Mouse (Mus musculus) ovary, postnatal 10 days (tissue): ENCODE results near the gene Lrp6.

ENCODE experiments used
- DNase-seq: peaks from one replicate; pipeline ENCODE4 v3.0.0; 2022; ENCODE audit warnings: low spot score

The Lrp6 gene

DNA sequence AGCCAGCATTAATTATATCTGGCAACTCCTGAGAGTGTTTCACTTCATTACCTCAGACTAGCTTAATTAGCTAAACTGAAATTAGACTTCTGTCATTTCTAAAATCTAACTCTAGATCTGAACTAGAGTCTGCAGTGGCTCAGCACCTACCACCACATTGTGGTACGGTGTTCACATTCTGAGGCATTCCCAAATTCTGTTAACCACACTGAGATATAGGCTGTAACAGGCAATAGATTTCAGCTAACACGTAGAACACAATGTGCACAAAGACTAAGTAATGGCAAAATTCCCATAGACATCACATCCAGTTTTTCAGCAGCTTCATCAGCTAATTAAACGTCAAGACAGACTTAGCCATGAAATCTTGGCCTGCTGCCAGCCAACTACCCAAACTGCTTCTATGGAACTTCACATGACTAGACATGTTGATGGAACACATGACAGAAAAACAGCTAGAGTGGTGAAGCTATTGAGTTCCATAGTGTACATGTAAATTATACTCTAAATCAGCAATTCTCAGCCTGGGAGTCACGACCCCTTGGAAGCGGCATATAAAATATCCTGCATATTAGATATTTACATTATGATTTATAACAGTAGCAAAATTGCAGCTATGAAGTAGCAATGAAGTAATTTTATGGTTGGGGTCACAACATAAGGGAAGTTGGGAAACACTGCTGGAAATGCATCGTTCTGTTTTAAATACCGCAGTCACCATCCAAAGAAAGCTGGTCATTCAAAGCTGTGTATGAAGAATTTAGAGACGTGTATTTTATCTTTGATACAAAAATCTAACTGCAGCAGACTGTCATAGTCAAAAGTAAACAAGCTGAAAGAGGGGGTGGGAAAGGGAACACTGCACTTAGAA, 71.7 kb downstream of the Lrp6 start:
- no peak for DNase-seq

DNA sequence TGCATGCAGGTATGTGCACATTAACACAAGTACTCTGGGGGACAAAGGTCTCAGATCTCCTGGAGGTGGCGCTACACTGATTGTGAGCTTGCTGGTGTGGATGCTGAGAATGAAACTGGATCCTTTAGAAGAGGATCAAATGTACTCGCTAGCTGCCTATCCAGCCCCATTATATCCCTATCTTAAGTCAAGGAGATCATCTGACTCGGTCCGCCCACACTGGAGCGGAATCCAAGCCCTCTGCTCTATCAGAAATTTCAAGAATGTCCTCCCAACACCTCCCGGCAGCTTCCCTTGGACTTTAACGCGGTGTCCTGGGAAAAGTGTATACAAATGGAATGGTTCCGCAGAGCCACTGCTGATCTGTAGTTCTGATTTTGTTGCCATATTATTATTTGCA, 77.1 kb downstream of the Lrp6 start:
- DNase-seq: no peak

DNA sequence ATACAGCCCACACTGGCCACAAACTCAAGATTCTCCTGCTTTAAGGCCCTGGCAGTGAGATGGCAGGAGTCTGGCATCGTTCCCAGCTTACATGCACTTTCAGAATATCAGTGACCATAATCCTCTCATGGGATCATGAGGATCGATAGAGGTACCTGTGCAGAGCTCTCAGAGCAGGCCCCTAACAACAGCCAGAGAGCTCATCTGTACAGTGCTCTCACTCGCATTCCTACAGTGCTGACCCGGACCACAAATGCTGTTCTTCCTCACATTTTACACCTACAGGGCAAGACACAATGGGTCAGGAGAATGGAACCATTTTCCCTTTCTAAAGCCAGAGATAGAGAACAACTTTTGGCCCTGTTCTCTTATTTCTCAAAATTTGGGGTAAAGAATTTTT, 77.6 kb downstream of the Lrp6 start:
- no peak for DNase-seq

DNA sequence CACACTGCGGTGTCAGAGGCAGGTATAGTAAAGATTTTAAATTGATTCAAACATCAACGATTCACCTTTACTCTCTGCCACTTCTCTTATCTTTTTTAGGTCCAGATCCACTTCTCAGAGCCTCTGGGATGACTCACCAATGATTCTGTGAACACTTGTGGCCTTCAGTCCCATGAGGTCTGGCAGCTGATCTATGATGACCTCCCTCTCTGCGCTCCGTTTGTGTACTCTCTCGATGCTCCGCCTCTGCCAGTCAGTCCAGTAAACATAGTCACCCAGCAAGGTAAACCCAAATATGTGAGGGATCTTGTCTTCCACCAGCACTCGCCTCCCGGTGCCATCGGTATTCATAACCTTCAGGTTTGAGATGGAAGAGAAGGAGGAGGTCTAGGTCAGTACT, 80.4 kb downstream of the Lrp6 start:
- no peak for DNase-seq

DNA sequence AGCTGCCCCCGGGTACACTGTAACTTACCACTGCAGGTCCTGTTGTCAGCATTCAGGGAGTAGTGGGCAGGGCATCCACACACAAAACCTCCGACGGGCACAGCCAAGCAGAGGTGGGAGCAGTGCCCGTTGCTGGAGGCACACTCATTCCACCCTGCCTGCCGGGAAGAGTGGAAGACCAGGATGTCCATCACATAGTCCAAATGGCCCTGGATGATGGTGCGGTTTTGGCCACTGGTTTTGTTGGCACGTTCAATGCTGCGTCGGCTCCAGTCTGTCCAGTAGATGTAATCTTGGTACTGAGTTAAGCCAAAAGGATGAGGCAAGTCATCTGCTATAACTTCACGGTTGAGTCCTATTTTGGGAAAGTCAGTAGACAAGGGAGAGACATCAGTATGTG, 87.3 kb downstream of the Lrp6 start:
- no peak for DNase-seq

DNA sequence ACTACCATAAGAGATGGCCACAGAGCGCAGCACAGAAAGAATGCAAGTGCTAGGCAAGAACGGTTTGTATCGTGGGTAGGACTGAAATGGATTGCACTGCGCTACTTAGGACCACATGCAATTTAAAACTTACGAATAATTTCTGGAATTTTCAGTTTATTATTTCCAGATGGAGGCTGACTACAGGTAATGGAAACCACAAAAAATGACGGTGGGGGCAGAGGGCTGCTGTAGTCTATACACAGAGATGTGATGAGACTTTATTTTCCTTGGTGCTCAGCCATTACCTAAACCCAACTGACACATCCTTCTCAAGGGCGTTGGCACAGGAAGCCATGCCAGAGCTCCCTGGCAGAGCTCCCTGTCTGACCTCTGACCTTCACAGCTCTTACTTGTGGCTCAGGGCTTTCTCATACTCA, 93.6 kb downstream of the Lrp6 start:
- DNase-seq: no peak

DNA sequence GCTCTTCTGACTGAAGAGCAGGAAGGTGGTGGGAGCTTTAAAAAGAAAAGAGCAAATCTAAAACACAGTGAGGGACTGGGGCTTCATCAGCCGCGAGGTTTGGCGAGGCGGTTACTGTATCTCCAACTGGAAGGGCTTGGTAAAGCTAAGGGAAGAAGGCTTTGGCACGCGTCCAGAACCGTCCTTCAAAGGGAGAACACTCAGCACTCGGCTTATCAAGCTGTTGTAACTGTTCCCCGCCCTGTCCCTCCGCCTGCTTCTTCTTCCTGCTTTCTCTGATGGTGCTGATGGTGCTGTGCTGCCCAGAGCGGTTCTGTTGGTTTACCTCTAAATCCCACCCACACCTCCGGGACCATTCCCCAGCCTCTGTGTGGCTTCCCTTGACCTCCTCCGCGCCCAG, 95.9 kb downstream of the Lrp6 start:
- DNase-seq: no peak

DNA sequence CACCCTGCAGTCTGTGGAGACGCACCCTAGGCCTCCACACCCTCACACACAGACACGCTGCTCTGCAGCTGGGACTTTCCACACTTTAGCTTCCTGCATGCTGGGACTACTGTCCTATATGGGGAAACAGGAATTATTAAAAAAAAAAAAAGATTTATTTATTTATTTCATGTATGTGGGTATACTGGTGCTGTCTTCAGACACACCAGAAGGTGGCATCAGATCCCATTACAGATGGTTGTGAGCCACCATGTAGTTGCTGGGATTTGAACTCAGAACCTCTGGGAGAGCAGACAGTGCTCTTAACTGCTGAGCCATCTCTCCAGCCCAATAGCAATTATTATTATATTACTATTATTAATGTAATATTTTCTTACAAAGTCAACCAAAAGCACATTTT, 97.5 kb downstream of the Lrp6 start:
- no peak for DNase-seq

DNA sequence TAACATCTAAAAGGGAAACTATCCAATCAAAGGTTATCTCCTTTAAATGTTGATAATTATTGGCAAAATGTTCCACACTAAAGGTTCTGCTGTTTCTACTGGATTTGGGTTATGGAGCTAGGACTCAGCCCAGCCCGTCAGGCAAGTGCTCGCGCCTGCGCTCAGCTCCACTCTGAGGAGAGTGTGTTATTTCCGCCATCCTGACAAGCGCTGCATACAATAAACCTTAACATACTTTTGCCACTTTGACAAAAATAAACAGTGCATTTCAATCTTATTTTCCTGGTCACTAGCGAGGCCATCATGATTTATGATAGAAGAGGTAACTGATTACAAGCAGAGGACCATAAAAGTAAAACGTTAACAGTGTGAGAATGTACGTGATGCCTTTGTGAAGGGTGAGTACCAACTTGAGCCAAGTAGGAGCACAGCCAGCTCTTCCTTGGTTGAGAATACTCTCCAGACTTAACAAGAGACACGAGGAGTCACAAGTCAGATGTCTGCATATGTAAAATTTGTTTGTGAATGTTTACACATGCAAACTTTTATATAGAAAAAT, 100.0 kb downstream of the Lrp6 start:
- DNase-seq: no peak

DNA sequence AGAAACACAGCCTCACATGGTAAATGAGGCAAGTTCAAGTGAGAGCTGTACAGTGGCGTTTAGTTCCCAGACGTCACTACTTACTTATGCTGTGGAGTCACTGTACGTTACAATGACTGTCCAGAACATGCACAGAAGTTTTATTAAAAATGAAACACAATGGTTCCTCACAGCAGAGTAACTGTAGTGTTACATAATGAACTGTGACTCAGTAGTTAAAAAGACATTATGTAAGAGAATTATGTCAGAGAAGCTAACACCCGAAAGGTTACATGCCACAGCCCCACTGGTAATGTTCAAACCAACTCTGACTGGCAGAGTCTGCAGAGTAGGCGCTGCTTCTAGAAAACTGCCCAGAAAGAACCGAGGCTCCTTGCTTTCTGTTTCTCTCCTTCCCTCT, 105.6 kb downstream of the Lrp6 start:
- no peak for DNase-seq

DNA sequence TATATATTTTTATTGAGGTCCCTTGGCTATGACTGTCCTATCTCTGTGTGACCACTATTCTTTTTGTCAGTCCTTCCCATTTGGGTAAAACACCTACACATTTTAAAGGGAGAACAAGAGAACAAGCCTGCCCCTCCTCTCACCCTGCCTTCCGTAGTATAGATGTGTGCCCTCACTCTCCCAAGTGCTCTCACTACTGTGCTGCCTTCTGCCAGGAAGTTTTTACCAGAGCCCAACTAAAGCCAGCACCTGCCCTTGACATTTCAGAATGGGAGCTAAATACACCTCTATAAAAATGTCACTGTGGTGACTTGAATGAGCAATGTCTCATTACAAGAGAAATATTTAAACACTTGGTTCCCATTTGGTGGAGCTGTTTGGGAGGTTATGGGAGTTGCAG, 108.4 kb downstream of the Lrp6 start:
- no peak for DNase-seq

DNA sequence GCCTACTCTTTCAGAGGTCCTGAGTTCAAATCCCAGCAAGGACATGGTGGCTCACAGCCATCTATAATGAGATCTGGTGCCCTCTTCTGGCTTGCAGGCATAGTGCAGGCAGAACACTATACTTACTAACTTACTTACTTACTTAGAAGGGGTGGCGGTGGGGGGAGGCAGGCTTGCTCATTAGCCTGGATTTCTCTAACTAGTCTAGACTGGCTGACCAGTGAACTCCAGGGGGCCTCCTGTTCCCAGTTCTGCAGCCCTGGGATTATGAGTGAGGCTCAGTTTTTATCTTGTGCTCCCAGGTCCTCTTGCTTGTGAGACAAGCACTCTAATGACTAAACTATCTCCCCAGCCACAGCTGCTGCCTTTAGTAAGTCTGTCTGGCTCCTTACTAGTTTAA, 112.7 kb downstream of the Lrp6 start:
- no peak for DNase-seq

DNA sequence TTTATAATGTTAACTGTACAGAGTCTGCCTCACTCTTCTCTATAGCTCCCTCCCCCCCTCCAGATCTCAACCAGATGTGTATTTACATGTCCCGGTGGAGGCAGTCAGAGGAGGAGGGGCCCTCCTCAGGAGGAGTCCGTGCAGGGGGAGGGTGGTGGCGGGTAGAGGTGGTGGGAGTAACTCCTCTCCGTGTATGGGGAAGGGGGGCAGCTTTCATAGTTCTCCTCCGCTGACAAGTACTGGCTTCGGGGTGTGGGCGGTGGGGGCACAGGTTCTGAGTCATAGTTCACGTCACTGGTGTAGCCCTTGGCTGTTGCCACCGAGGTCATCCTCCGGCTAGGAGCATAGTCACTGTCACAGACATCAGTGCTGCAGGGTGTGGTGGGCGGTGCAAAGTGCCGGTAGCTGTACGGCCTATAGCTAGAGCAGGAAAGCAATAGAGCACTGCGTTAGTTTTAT, 116.1 kb downstream of the Lrp6 start:
- no peak for DNase-seq

DNA sequence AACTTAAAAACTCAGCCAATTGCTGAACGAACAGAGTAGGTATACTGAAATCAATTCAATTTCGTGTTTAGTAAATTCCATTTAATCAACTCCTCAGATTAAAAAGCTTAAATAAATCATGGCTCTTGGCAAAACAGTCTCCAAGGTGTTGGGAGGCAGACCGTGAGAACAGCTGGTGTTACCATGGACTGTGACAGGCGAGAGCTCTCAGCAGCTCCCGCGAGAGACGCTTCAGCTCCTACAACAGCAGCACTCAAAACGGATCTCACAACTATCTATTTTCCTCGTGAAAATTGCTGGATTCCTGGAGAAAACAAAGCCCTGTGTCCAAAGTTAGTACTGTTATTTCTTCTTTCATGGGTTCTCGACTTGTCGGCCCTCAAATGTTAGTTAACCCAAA, 116.8 kb downstream of the Lrp6 start:
- DNase-seq: no peak

DNA sequence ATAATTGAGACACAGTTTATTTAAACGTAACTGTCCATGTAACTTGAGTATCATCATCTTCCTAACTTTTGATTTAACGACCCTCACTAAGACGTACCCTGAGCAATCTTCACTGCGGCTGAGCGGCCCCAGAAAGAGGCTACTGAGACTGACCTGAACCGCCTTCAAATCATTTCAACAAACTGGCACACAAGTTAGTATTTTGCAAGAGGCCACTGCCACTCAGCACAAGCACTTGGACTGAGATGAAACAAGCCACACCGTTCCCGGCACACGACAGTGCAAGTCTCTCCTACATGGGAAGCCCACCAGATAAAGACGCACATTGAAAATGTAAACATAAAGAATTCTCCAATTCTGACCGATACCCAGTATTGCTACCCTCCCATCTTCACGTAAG, 118.3 kb downstream of the Lrp6 start:
- no peak for DNase-seq

DNA sequence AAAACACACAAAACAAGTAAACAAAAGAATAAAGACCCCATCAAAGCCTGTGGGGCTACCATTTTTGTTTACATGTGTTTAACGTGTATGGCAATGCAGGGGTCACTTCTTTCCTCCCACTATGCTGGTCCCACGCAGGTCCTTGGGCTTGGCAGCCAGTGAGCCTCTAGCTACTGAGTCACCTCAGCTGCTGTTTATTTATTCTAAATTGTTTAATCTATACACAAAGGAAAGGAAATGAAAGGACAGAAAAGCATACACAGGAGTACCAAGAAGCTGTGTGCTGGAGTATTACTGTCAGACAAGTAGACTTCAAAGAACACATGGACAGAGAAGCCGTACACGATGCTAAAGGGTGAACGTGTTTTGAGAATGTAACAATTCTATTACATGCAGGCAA, 122.8 kb downstream of the Lrp6 start:
- no peak for DNase-seq

DNA sequence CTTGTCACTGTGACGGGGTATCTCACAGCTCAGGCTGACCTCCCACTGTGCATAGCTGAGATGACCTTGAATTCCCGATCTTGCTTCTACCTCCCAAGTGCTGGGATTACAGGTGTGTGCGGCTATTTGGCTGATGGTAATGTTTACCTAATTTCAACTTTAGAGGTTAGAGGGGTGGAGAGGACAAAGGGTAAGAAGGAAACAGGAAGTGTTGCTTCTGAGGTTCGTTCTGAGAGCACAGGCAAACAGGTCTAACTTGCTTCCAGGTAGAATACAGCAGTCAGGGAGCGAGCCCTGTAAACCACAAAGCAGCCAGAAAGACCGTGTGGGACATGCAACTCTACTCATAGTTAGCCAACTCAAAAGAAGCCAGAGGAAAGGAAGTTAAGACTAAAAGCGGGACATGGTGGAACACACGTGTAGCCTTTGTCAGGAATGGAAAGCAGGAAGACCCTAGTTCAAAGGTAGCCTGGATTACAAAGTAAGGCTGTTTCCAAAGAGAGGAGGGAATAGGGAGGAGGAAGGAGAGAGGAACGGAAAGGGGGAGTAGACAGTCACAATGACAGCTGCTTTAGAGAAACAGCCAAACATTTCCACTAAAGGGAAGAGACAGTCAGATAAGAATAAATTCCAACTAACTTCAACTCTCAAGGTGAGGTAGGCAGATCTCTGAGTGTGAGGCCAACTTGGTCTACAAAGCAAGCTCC, 123.4 kb downstream of the Lrp6 start:
- no peak for DNase-seq

DNA sequence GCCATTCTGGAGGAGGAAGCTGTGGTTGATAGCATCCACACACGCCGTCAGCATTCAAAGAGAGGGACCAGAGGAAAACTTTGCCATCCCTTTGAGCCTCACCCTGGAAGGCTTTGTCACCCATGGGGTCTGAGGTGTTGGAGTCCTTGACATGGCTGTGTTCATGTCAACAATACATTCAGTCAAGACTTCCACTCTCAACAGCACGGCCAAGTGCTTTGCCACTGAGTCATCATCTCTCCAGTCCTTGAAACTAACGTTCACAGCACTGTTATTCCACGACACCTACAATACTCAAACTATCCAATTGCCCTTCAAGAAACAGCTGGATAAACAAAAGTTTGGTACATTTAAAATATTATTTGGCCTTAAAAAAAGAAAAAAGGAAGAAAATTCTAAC, 124.5 kb downstream of the Lrp6 start:
- DNase-seq: no peak

DNA sequence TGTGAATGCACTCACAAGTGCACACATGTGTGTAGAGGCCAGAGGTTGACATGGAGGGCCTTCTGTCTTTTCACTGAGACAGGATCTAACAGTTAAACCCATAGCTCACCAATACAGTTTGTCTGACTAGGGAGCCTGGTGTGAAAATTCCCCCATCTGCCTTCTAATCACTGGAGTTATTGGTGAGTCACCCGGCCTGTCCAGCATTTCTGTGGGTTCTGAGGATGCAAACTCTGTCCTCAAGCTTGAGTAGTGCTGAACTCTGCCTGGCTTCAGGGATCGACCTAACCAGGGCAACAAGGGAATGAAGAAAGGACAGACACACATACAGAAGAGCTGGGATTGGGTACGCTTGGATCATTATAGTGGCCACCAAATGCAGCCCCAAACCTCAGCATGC, 125.0 kb downstream of the Lrp6 start:
- DNase-seq: no peak

DNA sequence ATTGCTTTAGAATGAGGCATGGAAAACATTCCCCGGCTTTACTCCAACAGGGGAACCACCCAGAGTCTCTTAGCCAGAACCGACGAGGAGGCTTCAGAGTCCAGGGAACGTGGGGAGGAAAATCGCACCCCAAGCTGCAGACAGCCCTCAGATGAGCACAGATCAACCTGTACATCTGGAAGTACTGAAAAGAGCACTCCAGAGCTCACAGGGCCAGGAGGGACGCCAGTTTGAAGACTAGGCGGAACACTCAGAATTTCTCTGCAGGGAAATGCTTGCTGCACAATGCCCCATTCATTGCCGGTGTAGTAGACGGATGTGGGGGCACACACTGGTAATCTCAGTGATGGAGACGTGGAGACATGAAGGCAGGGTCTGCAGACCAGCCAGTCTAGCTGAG, 126.7 kb downstream of the Lrp6 start:
- no peak for DNase-seq

DNA sequence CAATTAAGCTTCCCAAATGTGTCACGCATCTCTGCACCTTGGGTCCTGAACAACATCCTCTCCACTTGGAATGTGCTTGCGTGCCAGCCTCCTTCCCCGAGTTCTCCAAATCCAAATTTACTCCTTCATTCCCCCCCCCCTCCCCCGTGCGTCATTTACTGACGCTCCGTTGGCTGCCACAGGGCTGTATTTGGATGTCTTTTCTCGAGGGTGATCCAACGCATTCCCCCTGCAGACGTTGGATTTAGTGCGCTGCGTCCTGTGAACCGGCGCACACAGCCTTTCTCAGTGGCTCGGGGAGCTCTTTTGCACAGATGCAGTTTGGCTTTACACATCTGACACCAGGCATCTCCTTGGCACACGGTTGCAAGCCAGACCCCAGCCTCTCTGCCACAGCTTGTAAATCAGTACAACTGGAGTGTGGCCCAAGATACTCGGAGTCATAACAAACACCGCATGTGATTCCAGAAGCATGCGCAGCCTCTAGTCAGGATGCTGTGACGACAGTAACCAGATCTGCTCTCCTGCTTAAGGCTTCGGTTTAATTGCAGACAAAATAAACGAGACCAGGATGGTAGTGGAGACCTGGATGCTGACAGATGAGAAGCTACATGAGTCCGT, 127.3 kb downstream of the Lrp6 start:
- DNase-seq: no peak

DNA sequence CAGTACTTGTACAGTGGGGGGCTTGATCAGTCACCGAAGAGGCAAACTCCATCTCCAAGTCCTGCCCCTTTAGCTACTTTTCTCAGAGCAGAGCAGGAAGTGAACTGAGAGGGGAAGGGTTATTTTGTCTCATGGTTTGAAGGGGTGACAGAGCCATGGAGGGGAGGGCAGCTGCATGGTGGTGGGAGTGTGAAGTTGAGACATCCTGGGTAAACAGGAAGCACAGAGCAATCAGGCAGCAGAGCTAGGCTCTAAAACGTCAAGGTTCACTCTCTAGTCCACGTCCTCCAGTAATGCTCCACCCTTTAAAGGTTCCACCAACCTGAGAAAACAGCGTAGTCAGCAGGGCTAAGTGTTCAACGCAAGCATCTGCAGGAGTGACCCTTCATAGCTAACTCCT, 129.8 kb downstream of the Lrp6 start:
- no peak for DNase-seq

DNA sequence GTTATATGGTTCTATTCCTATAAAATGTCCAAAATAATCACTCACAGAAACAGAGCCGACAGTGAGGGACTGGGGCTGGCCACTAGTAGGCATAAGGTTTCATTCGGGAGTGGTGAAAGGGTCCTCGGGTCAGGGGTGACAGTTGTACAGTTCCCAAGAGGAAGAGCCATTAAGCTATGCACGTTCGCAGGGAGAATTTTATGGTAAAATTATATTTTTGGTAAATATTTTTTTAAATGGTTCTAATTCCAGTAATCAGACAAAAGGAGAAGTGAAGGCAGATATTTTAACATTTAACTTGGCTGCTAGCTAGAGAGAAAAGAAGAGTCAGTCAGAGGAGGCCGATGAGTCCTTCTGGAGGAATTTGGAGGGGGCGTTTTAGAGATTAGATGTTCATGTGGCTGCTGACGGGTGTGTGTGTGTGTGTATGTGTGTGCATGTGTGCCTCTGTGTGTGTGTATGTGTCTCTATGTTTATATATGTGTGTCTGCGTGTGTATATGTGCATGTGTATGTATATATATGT, 131.8 kb downstream of the Lrp6 start:
- DNase-seq: no peak
